8 mouse cellular contexts compared by ENCODE assay signal in genomic region chr4:76450351-76451018, GRCm38 (mm10).
A peak's percentile ranks its signal among the peaks of the same experiment; 100 is the strongest.
DNase-seq lines count a peak whose midpoint lies in the region; ATAC-seq lines count a peak whose summit lies in the region.

No protein-coding gene starts in this region.

- peak; percentile 80 for ATAC-seq in forebrain, embryonic 11.5 days (replicated peaks; ENCODE audit: low FRiP score)

- peak overlapping the region; percentile 90 for H3K9ac ChIP-seq in forebrain, embryonic 11.5 days (ENCODE audit: low read length)

- peak overlapping the region; percentile 60 for H3K27ac ChIP-seq in brown adipose tissue, adult 24 weeks (replicated peaks; ENCODE audit: low read depth, low read length)
- peak overlapping the region; percentile 81 for H3K27ac ChIP-seq in forebrain, embryonic 11.5 days (ENCODE audit: low read depth, low read length)

- no peaks in the 10 kb centered on the region for H3K9me3 ChIP-seq in forebrain, embryonic 11.5 days (ENCODE audit: control insufficient read depth, low read length)

- H3K27me3 ChIP-seq in forebrain, embryonic 11.5 days (ENCODE audit: control insufficient read depth, insufficient read depth, low read length) = no peaks in the 10 kb centered on the region; the same call in 1 of the 2 replicates

- H3K4me2 ChIP-seq in forebrain, embryonic 11.5 days (ENCODE audit: low read depth, low read length, severe bottlenecking) = peak overlapping the region; percentile 82

- H3K36me3 ChIP-seq in forebrain, embryonic 11.5 days (ENCODE audit: control insufficient read depth, insufficient read depth, low read length) = no peaks in the 10 kb centered on the region

- H3K4me1 ChIP-seq in brown adipose tissue, adult 24 weeks (ENCODE audit: control insufficient read depth, insufficient read depth, insufficient read length, low read length) = no peaks in the 10 kb centered on the region
- H3K4me1 ChIP-seq in forebrain, embryonic 11.5 days (replicated peaks; ENCODE audit: control insufficient read depth, insufficient read depth, low read length) = 0 out of 2 replicates have a peak, but pooled peaks cover 2% of the 10 kb centered on the region

- intact Hi-C loops in heart, postnatal 14 days (cut with DNase I) = no loop called here
- intact Hi-C loops in left cerebral cortex, postnatal 10 days (cut with DNase I) = no loop called here

- under 1% methylated on average over 33 of the region's 34 CpGs for WGBS in forebrain, embryonic 11.5 days

- peak; percentile 45 for DNase-seq in ES-CJ7 (ENCODE audit: low read depth, low spot score)
- DNase-seq in forebrain, embryonic 11.5 days (ENCODE audit: low spot score) = peak; percentile 86
- DNase-seq in heart, postnatal 14 days = peak; percentile 55 to 58
- peak; percentile 47 to 73 for DNase-seq in left cerebral cortex, postnatal 10 days (ENCODE audit: extremely low spot score in 1 of 2, low spot score in 2 of 2)
- DNase-seq in lung, postnatal 4 days = peak; percentile 53 to 71
- peak; percentile 28 to 40 for DNase-seq in right cerebral cortex, postnatal 36 days (ENCODE audit: low spot score in 2 of 2)
- DNase-seq in natural killer cell, adult 2 months (ENCODE audit: low spot score in 2 of 2) = no peak

- H3K4me3 ChIP-seq in brown adipose tissue, adult 24 weeks (ENCODE audit: insufficient read depth, low read depth, low read length) = peak overlapping the region; percentile 83
- peak overlapping the region; percentile 75 for H3K4me3 ChIP-seq in forebrain, embryonic 11.5 days (ENCODE audit: low read depth, low read length)

Comparison
In these comparisons a context has a peak if more than half of its experiments do, and no peak if none do; other contexts are left out.
1. DNase-seq: peak in ES-CJ7 (single experiment), forebrain, embryonic 11.5 days (single experiment), heart, postnatal 14 days (2 of 2), left cerebral cortex, postnatal 10 days (2 of 2), lung, postnatal 4 days (2 of 2) and right cerebral cortex, postnatal 36 days (2 of 2); none in natural killer cell, adult 2 months (0 of 2).